Mouse (Mus musculus) frontal cortex, postnatal 25 days (tissue): ENCODE data around the gene Mbnl1.

ENCODE experiments used
- DNase-seq, 2 experiments: peaks; one replicate each; pipeline ENCODE4 v3.0.0; 2022; ENCODE audit warnings: low spot score in 2 of 2

Gene Mbnl1

GRCm38 (mm10) chr3:60569781-60570180, 97.2 kb downstream of the Mbnl1 start:
- DNase-seq = no peak

- no peak for DNase-seq
Observed at GRCm38 (mm10) chr3:60570491-60571022, 97.9 kb downstream of the Mbnl1 start.

GRCm38 (mm10) chr3:60571493-60571892, 98.9 kb downstream of the Mbnl1 start:
- DNase-seq = no peak

GRCm38 (mm10) chr3:60574199-60574598, 101.6 kb downstream of the Mbnl1 start:
- no peak for DNase-seq

GRCm38 (mm10) chr3:60574849-60575524, 102.4 kb downstream of the Mbnl1 start:
- no peak for DNase-seq

GRCm38 (mm10) chr3:60575945-60576344, 103.3 kb downstream of the Mbnl1 start:
- DNase-seq = no peak

- DNase-seq = no peak
Observed at GRCm38 (mm10) chr3:60576366-60577046, 103.9 kb downstream of the Mbnl1 start.

GRCm38 (mm10) chr3:60579880-60580279, 107.2 kb downstream of the Mbnl1 start:
- no peak for DNase-seq

- DNase-seq = no peak
Observed at GRCm38 (mm10) chr3:60580699-60581098, 108.1 kb downstream of the Mbnl1 start.

- DNase-seq = no peak
Observed at GRCm38 (mm10) chr3:60582154-60582553, 109.5 kb downstream of the Mbnl1 start.

- DNase-seq = no peak
Observed at GRCm38 (mm10) chr3:60582620-60583019, 110.0 kb downstream of the Mbnl1 start.

- no peak for DNase-seq
Observed at GRCm38 (mm10) chr3:60584704-60585103, 112.1 kb downstream of the Mbnl1 start.

GRCm38 (mm10) chr3:60586046-60586445, 113.4 kb downstream of the Mbnl1 start:
- no peak for DNase-seq

GRCm38 (mm10) chr3:60587149-60587548, 114.5 kb downstream of the Mbnl1 start:
- DNase-seq = no peak

- DNase-seq = no peak
Observed at GRCm38 (mm10) chr3:60589361-60589760, 116.7 kb downstream of the Mbnl1 start.

- no peak for DNase-seq
Observed at GRCm38 (mm10) chr3:60595606-60596005, 123.0 kb downstream of the Mbnl1 start.

- DNase-seq = no peak
Observed at GRCm38 (mm10) chr3:60596985-60597384, 124.4 kb downstream of the Mbnl1 start.

- DNase-seq = peak; percentile 70 to 75
Observed at GRCm38 (mm10) chr3:60601686-60602085, 129.1 kb downstream of the Mbnl1 start.

GRCm38 (mm10) chr3:60602923-60603549, 130.4 kb downstream of the Mbnl1 start:
- no peak for DNase-seq

- no peak for DNase-seq
Observed at GRCm38 (mm10) chr3:60603637-60604036, 131.0 kb downstream of the Mbnl1 start.

- DNase-seq = no peak
Observed at GRCm38 (mm10) chr3:60604205-60604604, 131.6 kb downstream of the Mbnl1 start.

GRCm38 (mm10) chr3:60608952-60609403, 136.3 kb downstream of the Mbnl1 start:
- no peak for DNase-seq

- peak in 1 of 2 experiments; percentile 34 for DNase-seq
Observed at GRCm38 (mm10) chr3:60611839-60612238, 139.2 kb downstream of the Mbnl1 start.
